Mouse (Mus musculus): ENCODE data around the gene Rbfox3.

The Rbfox3 gene

DNA sequence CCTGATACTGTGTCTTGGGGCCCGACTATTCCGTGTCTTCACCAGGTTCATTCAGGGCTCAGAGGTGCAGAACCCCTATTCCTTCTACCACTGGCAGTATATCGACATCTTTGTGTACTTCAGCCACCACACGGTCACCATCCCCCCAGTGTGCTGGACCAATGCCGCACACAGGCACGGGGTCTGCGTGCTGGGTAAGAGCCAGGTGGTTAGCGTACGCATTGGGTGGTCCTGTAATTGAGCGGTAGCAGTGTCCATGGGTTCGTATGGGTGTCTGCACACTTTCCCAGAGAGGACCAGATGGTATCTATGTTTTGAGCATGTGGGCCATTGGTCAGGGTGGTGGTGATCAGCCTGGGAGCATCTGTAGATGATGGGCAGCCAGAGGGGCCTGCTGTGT, 430.2 kb downstream of the Rbfox3 start:
- no peak for DNase-seq (ENCODE audit: low read depth, low spot score)

DNA sequence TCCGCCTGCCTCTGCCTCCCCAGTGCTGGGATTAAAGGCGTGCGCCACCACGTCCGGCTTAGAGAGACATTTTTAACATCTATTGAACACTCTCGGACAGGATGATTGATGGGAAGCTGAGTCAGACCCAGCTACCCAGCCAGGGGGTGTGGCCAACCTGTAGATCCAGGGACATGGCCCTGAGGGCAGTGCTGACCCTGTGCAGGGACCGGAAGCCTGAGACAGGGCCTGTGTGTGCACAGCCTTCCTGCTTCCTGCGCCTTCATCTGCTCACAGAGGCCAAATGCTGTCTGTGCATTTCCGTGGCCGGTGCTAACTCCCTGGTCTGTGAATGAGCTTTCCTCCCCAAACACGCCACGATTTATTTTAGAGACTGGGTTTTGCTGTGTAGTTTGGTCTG, 431.6 kb downstream of the Rbfox3 start:
- DNase-seq (ENCODE audit: low read depth, low spot score), result no peak

DNA sequence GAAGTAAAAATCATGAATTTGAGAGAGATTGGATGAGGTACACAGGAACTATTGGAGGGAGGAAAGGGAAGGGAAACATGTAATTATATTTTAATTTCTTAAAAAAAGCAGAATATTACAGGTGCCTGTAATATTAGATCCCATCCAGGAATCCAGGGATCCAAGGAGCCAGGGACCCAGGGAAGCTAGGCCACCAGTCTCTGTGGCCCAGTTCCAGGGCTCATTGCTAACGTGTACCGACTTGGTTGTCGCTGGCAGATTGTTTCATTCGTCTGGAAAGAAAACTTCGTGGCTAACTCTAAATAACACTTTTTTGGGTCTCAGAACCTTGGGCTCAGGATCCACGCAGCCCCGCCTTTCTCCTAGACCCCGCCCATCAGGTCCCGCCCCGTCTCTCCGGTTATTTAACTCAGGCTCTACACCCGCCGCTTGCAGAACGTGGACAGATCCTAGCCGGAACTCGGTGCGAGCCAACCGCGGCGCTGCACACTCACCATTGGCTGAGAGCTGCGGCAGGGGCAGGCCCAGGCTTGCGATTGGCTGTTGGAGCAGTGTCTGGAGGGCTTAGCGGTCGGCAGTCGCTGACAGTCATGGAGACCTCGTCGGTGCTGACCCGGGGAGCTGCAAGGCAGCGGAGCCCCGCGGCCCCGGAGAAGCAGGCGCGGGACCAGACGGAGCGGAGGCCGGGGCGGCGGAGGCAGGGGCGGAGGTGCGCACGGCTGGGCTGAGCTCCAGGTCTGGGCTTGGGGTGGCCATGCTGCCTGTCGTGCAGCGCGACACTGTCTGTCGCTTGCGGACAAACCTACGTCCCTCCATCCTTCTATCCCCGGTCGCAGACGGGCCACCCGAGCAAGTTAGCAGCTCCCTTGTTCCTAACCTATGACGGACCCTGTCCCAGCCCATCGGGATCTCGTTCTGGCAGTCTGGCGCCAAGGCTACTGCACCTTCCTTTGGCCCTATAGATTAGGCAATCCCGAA, 434.7 kb downstream of the Rbfox3 start, which contains the start of gene Engase:
Gene Engase (plus strand): TSS at position 434 of the 978 bp plus-strand sequence.
- peak; percentile 84 for DNase-seq (ENCODE audit: low read depth, low spot score)

DNA sequence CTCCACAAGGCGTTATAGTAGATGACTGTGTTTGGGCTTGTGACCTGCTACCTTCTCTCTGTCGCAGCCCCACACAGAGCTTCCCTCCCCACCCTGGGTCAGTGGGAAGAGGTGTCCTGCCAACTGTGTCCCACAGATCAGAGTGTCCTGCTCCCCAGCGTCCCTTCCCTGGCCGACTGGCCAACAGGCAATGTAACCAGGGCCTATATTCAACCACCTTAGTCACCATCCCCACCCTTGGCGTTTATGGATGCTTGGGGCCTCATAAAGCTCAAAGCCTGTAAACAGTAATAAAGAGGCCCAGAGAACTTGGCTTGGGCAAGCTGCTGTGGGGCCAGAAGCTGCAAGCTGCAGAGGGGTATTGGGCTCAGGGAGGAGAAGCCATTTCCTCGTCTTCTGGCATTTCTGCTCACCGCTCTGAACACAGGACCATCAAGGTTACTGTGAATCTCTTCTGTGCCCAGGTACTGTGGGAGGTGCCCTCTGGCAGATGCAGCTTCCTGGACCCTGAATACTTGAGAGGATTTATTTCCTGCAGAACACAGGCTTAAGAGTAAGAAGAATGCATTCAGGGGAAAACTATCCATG, 435.8 kb downstream of the Rbfox3 start:
- no peak for DNase-seq (ENCODE audit: low read depth, low spot score)

DNA sequence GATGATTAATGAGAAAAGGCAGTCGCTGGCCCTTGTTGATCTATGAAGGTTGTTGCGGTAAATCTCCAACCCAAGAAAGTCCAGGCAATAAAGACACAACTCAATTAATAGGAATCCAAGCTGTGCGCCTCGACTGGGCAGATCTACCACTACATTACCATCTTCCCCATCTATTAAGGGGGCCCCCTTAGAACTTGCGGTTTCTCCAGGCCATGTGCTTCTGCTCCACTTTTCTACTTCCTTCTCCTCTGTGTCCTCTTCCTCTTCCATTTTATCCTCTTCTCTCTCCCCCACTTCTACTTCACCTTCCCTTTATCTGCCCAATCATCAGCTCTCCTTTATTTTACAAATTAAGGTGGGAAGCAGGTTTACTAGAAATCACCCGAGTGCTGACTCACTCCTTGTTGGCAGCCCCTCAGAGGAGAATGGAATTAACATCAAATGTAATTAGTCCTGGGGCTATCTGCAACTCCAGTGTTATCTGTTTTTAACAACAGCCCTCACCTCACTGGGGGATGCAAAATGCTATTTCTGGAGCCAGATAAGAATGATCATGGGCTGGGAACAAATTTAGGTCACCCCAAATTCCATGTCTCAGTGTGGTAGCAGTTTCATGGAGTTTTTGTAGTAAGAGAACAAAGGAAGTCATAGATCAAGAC, 437.4 kb downstream of the Rbfox3 start:
- DNase-seq (ENCODE audit: low read depth, low spot score), result no peak

DNA sequence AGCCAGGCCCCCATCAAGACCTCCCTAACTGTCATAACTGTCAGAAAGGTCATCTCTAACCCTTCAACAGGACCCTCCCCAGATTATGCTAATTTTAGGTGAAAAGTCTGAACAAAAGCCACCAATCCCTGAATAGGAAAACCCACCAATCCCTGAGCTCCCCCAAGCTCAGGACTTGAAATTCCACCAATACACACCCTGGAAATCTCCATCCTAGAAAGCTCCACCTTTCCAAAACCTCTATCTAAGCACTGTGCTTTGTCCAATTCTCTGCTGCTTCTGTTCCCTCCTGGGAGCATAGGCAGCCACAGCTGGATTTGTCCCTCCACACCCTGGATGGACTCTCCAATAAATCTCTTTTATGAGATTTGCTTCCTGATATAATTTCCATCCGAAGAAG, 438.2 kb downstream of the Rbfox3 start:
- DNase-seq (ENCODE audit: low read depth, low spot score), result no peak

DNA sequence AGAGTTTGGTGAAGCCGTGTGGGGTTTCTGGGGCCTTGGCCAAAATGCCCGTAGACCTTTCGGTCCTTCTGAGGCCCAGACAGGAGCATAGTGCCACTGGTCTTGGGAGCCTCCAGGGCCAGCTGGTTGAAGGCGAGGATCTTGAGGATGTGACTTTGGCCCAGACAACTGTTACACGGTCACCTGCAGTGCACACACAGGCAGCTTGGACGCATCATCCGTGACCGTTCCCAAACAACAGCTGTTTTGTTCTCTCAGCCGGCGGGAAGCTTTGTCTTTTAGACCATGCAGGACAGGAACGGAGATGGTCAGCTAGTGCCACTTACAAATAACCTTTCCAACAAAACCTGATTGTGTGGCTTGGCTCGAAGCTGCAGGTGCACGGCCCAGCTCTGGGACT, 439.7 kb downstream of the Rbfox3 start:
- no peak for DNase-seq (ENCODE audit: low read depth, low spot score)

DNA sequence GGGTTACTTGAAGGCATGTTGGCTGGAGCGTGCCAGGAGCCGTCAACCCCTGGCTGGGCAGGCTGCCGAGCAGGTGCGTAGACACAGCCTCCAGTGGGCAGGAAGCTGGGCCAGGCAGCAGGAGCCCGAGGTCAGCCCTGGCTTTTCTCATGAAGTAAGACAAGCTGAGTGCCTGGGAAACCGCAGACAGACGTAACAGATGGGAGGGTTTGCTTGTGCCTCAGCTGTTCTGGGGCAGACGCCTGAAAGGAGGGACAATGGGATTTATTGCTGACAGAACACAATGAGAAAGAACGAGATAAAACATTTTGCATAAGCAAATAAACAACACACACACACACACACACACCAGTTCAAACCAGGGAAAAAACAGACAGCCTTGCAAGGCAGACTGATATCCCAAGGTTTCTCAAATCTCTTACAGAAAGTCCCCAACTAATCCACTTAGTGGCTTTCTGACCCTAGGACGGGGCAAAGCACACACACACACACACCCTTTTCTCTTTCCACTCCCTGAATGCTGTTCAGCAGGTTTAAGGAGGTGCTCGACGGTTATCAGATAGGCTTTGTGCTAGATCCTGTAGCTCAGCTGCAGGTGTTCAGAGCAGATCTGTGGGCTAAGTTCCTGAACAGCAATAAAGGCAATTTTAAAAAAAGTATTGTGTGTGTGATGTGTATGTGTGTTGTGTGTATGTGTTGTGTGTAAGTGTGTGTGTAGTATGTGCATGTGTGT, 441.0 kb downstream of the Rbfox3 start:
- DNase-seq (ENCODE audit: low read depth, low spot score), result peak; percentile 39

DNA sequence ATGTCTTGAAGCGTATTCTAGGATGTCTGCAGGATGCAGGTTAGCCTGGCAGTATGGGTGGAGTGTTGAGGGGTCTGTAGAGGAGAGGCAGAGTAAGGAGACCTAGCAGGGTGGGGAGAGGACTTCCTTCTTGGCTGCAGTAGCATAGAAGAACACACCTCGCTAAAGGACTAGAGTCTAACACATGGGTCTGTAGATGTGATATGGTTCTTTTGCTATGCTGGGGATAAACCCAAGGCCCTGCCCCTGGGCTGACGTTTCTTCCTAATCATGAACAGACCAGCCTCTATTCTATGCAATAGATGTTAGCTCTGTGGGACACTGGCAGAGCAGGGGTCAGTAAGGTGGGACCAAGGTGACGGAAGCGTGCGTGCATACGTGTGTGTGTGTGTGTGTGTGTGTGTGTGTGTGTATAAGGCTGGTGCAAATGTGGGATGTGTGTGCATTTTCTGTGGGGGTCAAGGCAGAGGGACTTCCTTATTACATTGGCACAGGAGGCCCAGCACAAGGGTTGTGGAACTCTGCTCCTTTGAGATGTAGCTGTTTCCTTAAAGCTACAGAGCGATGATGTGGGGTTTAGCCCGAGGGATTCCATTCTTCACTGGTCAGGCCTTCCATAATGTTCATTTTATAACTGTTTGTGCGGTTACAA, 441.8 kb downstream of the Rbfox3 start:
- no peak for DNase-seq (ENCODE audit: low read depth, low spot score)

DNA sequence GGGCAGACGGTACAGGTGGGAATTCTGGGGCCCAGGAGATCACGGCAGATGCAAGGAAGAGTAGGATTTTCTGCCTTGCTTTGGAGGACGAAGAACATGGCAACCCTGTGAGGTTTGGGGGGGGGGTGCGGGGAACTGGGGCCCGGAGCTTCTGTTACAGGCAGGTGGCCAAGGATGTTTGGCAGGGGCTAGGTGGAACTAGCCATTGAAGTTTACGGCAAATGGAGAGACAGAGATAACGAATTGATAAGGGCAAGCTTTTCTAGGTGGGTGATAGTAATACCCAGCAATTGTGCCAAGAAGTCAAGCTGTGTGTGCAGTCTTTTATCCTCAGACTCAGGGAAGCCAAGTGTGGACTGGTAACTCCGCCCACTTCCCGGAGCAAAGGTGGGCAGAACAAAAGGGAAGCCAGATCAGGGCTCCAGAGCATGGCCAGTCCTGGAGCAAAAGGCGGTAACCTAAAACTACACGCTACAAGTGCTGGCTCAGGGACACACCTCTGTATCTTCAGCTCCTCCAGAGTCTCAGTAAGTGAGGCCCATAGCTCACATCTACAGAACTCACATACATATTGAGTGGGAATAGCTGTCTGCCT, 443.9 kb downstream of the Rbfox3 start:
- no peak for DNase-seq (ENCODE audit: low read depth, low spot score)

DNA sequence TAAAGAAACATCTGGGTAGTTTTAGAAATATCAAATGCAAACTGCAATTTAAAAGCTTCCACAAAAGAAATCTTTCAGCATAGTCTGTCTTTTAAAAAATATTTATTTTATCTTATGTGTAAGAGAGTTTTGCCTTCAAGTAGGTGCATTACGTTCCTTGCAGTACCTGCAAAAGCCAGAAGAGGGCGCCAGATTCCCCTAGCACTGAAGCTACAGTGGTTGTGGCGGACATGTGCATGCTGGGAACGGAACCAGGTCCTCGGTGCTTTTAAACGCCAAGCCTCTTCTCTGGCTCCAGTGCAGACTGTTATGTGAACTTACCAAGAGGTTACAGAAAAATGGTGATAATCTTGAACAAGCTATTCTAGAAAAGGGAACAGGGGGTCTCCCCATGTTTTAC, 451.1 kb downstream of the Rbfox3 start:
- DNase-seq (ENCODE audit: low read depth, low spot score), result no peak

DNA sequence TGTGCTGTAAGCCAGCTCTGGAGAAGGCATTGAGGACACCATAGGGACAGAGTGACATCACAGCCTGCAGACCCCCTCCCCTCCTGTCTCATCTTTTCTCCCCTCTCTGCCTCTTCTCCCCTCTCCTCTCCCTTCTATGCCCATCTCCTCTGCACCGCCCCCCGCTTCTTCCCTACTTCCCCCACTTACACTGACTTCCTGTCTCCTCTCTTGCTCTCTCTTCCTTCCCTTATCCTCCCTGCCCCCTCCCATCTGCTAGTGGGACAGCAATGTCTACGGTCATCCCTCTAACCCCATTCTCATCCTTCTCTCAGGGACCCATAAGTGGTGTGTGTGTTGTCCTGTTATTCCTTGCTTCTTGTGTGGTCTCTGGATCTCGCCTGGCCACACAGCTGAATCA, 451.9 kb downstream of the Rbfox3 start:
- DNase-seq (ENCODE audit: low read depth, low spot score), result no peak

DNA sequence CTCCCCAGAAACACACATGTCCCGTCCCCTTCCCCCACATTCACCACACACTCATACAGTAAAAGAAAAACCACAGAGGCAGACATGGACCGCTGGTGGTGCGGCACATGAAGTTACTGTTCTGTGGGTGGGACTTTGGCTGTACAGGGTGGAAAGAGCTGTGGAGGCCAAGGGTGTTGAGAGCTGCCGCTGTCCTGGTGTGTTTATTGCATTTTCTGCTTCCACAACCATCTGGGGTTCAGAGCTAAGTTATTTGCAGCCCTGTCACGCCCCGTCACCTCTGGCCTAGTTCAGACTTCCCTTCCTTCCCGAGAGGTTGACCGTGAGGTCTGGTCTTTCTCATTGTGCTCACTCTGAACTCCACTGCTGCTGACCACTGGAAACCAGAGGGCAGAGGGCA, 452.3 kb downstream of the Rbfox3 start:
- DNase-seq (ENCODE audit: low read depth, low spot score), result no peak

DNA sequence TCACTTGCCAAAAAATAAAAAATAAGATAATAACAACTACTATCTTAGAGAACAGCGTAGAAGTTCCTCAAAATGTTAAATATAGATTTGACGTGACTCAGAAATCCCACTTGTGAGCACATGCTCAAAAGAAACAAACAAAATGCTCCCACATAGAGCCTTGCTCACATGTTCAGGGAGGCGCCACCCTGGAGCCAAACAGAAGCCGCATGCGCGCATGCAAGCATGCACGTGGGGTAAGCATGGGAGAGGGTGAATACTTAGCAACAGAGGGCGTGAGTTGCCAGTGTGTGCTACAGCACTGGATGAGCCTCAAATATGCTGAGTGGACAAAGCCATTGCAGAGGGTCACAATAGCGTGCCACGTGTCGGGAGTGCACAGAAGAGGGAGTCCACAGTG, 454.5 kb downstream of the Rbfox3 start:
- no peak for DNase-seq (ENCODE audit: low read depth, low spot score)

DNA sequence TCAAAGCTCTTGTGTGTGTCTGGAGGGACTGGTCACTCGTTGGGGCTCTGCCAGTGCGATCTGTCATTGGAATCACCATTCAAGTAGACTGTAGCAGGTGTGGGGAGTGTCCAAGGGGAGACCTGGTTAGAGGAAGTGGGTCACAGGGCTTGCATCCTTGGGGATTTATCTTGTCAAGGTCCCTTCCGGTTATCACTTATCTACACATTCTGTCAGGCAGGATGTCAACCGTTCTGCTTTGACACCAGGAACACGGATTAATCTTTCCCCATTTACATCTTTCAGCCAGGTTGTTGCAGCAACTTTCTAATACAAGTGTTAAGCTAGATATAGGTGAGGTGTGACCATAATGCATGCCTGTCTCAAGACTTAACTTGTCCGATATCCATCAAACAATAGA, 455.6 kb downstream of the Rbfox3 start:
- no peak for DNase-seq (ENCODE audit: low read depth, low spot score)

DNA sequence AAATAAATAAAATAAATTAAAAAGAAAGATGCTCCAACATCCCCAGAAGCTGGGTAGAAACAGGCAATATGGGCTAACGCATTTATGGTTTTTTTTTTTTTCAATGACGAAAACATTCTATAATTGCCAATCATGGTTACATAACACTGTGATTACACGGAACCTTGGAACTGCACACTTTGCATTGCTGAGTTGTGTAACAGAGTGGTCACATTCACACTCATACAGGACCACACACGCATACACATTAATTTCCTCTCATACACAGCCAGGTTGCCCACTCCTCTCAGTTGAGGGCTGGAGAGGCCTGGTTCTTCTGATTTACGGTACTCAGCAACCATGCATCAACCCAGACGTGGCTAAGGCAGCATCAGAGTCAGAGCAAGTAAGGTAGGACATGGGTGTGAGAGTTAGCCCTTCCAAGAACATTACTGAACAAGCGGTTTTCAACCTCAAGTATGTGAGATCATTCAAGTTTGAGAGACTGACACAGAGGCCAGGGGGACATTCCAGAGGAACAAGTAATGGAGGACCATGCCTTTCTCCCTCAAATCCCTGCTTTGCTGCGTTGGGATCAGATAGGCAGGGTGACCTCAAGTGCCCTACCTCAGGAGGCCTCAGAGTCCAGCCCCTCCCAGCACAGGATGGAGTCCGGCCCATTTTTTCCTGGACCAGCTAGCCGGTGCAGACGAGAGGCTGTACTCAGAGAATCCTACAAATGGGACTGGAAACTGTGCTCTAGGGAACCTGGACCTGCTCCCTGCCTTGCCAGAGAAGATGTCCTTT, 457.3 kb downstream of the Rbfox3 start:
- no peak for DNase-seq (ENCODE audit: low read depth, low spot score)

DNA sequence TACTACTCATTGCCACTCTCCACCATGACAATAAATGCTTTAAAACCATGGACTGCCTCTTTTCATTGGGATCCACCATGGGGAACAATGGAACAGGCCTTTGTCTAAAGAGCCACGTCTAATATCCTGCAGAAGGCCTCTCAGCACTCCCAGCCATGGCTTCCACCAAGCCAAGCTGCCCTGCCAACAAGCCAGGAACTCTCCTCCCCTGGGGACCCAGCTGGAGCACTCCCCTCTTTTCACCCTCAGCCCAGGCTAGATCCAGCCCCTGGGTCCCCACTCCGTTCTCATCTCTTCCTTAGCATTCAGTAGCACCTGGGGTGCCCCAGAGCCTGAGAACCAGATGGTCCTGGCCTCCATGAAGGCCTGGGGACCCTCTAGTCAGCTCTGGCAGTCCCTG, 458.4 kb downstream of the Rbfox3 start:
- DNase-seq (ENCODE audit: low read depth, low spot score), result no peak

DNA sequence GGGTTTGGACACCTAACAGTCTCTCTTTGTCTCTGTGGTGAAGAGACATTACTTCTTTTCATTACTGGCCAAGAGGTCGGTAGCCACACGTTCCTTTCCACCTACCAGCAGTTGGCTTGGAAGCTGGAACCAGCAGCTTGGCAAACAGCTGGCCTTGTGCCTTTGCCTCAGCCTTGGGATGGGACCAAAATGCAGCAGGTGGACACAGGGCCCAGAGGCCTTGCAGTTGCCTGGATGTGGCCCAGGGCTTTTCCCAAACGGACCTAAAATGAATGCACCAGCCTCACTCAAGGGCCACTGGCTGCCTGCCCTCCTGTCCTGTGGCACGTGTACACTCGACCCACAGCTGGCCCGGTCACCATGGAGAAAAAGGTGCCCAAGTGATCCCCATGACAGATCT, 460.2 kb downstream of the Rbfox3 start:
- no peak for DNase-seq (ENCODE audit: low read depth, low spot score)

DNA sequence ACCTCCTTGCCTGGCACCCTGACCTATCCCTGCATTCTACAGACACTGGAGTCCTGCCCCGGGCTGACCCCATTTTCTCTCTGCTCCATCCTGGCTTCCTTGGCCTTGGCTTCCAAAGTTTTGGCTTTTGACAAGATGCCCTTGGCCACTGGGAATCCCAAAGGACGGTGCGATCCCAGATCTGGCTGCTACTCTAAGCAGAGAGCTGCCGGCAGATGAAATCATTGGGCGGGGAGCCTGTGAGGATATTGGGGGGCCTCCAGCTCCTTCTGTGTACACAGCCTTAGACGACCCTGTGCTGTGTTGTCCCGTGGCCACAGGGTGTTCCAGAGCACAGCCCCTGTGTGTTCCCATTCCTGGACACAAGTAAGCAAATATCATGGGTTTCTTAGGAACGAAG, 463.0 kb downstream of the Rbfox3 start:
- DNase-seq (ENCODE audit: low read depth, low spot score), result no peak

DNA sequence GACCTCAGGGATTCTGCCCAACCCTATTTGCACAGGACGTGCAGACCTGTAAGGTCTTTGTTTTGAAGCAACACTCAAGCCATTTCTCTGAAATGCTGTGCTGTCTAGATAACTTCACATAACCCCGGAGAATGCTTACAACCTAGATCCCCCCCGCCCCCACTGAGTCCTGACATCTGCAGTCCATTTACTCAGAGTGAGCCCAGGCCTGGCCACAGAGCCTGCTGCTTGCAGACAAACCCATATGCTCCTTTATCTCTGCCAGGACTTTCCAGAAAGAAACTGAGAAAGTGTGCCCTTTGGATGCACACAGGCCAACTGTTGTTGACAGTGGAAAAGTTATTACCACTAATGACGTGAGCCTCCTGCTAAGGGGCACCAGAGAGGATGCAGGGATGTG, 464.1 kb downstream of the Rbfox3 start:
- DNase-seq (ENCODE audit: low read depth, low spot score), result no peak
